Mouse (Mus musculus) limb, embryonic 11.5 days (tissue): Measurements from ENCODE around the gene Eif3m. TPM values are rescaled to one million over a fixed set of nuclear protein-coding genes. Genes with fewer than 3 reads are reported as not detected.
"Not testable (repeated sequence)": the region's sequence is repeated elsewhere in the genome, so short reads cannot be mapped to it uniquely, and the experiment has no call there.

Experiments used
- ATAC-seq: fragments of 200-750 bp; cut with Nextera tagmentation; 2 replicates; pipeline ENCODE4 v1.8.0; 2017; ENCODE audit warnings: low read depth; ENCODE audit not compliant: insufficient number of reproducible peaks, low FRiP score, low TSS enrichment
- DNase-seq: peaks from one replicate; pipeline ENCODE4 v3.0.0-alpha.2; 2015; ENCODE audit warnings: low spot score
- H3K27ac ChIP-seq: fragments of 300-500 bp; sonication (generic); replicated peaks from 2 replicates; pipeline ENCODE4 v1.5.1; 2014; ENCODE audit warnings: low read depth, mild to moderate bottlenecking, low read length
- H3K27me3 ChIP-seq: fragments of 300-500 bp; sonication (generic); 2 replicates; pipeline ENCODE4 v1.6.1; 2014; ENCODE audit warnings: mild to moderate bottlenecking, low read length, mixed read lengths; ENCODE audit not compliant: control insufficient read depth, insufficient read depth
- H3K36me3 ChIP-seq: fragments of 300-500 bp; sonication (generic); 2 replicates; pipeline ENCODE4 v1.6.1; 2014; ENCODE audit warnings: mild to moderate bottlenecking, low read length, moderate library complexity, mixed read lengths; ENCODE audit not compliant: control insufficient read depth, insufficient read depth
- H3K4me1 ChIP-seq: fragments of 300-500 bp; sonication (generic); 2 replicates; pipeline ENCODE4 v1.6.1; 2014; ENCODE audit warnings: low read length, mixed read lengths; ENCODE audit not compliant: control insufficient read depth, insufficient read depth
- H3K4me2 ChIP-seq: fragments of 300-500 bp; sonication (generic); 2 replicates; pipeline ENCODE4 v1.6.1; 2014; ENCODE audit warnings: low read depth, mild to moderate bottlenecking, moderate library complexity; ENCODE audit not compliant: severe bottlenecking
- H3K4me3 ChIP-seq: fragments of 300-500 bp; sonication (generic); 2 replicates; pipeline ENCODE4 v1.5.1; 2014; ENCODE audit warnings: low read depth, low read length
- H3K9ac ChIP-seq: fragments of 300-500 bp; sonication (generic); 2 replicates; pipeline ENCODE4 v1.6.1; 2014; ENCODE audit warnings: mild to moderate bottlenecking, low read length
- H3K9me3 ChIP-seq: fragments of 300-500 bp; sonication (generic); 2 replicates; pipeline ENCODE4 v1.6.1; 2016; ENCODE audit warnings: low read length; ENCODE audit not compliant: control insufficient read depth
- WGBS: fragments of 180-500 bp; shearing (Covaris S2); extraction: QIAGEN DNeasy Blood & Tissue Kit; methylation state at CpG from one replicate; pipeline ENCODE4 v1.1.7; 2014; 5-methylcytosine and 5-hydroxymethylcytosine counted together
- polyA plus RNA-seq: library from polyadenylated mRNA; unstranded; fragments of >200 nt; fragmentation: Nextera tagmentation; extraction: Ambion mirVana; gene quantifications from 2 replicates; pipeline ENCODE4 v1.2.1, GENCODE M21; 2014

Gene Eif3m
- polyA plus RNA-seq, 1 experiment from 2014 or later: 332 TPM

- no peak overlapping the region for H3K4me2 ChIP-seq
- H3K4me1 ChIP-seq: no peaks in the 10 kb centered on the region
- H3K9ac ChIP-seq: no peak overlapping the region
- ATAC-seq (no peak), DNase-seq (no peak)
- H3K27ac ChIP-seq: no peak overlapping the region
- no peaks in the 10 kb centered on the region for H3K27me3 ChIP-seq
- H3K9me3 ChIP-seq: no peaks in the 10 kb centered on the region
- WGBS: 75% methylated on average over 7 of the region's 7 CpGs
- no peak overlapping the region for H3K4me3 ChIP-seq
- no peaks in the 10 kb centered on the region for H3K36me3 ChIP-seq
Measured at GRCm38 (mm10) chr2:105037956-105038569, 21.2 kb upstream of the Eif3m start.

GRCm38 (mm10) chr2:105036401-105037070 lies 19.7 kb upstream of the Eif3m start:
- no peak for DNase-seq

GRCm38 (mm10) chr2:105035985-105036384 lies 19.1 kb upstream of the Eif3m start:
- H3K4me1 ChIP-seq: no peaks in the 10 kb centered on the region
- ATAC-seq (no peak), DNase-seq (no peak)
- H3K36me3 ChIP-seq: no peaks in the 10 kb centered on the region
- H3K9ac ChIP-seq: no peak overlapping the region
- 71% methylated on average over 11 of the region's 11 CpGs for WGBS
- no peak overlapping the region for H3K27ac ChIP-seq
- H3K9me3 ChIP-seq: no peaks in the 10 kb centered on the region
- H3K4me3 ChIP-seq: no peak overlapping the region
- no peaks in the 10 kb centered on the region for H3K27me3 ChIP-seq
- no peak overlapping the region for H3K4me2 ChIP-seq

More at GRCm38 (mm10) chr2:105036401-105037070, 19.7 kb upstream of the Eif3m start:
- no peak for ATAC-seq
- no peak overlapping the region for H3K9ac ChIP-seq
- no peak overlapping the region for H3K4me2 ChIP-seq
- H3K27me3 ChIP-seq: no peaks in the 10 kb centered on the region
- H3K4me3 ChIP-seq: no peak overlapping the region
- no peak overlapping the region for H3K27ac ChIP-seq
- H3K9me3 ChIP-seq: no peaks in the 10 kb centered on the region
- WGBS: 50% methylated on average over 11 of the region's 11 CpGs
- no peaks in the 10 kb centered on the region for H3K4me1 ChIP-seq
- no peaks in the 10 kb centered on the region for H3K36me3 ChIP-seq

- no peaks in the 10 kb centered on the region for H3K9me3 ChIP-seq
Measured at GRCm38 (mm10) chr2:105034084-105034483, 17.2 kb upstream of the Eif3m start.

GRCm38 (mm10) chr2:105030505-105030904 lies 13.6 kb upstream of the Eif3m start:
- Histone ChIP-seq H3K9me3 (no peaks in the 10 kb centered on the region), H3K4me3 (no peak overlapping the region), H3K27ac (no peak overlapping the region), H3K4me2 (no peak overlapping the region), H3K27me3 (no peaks in the 10 kb centered on the region), H3K36me3 (no peaks in the 10 kb centered on the region), H3K9ac (no peak overlapping the region), H3K4me1 (no peaks in the 10 kb centered on the region)
- 91% methylated on average over 5 of the region's 5 CpGs for WGBS
- ATAC-seq: no peak
- DNase-seq: no peak

More at GRCm38 (mm10) chr2:105034084-105034483, 17.2 kb upstream of the Eif3m start:
- Histone ChIP-seq H3K27ac (no peak overlapping the region), H3K27me3 (no peaks in the 10 kb centered on the region), H3K4me2 (no peak overlapping the region), H3K9ac (no peak overlapping the region), H3K36me3 (no peaks in the 10 kb centered on the region), H3K4me1 (no peaks in the 10 kb centered on the region), H3K4me3 (no peak overlapping the region)
- WGBS: 85% methylated on average over 3 of the region's 3 CpGs
- ATAC-seq (no peak), DNase-seq (no peak)

- H3K36me3 ChIP-seq: no peaks in the 10 kb centered on the region
- H3K4me3 ChIP-seq: no peak overlapping the region
- no peak overlapping the region for H3K4me2 ChIP-seq
- H3K27ac ChIP-seq: no peak overlapping the region
- no peak for DNase-seq
- no peak overlapping the region for H3K9ac ChIP-seq
- H3K4me1 ChIP-seq: no peaks in the 10 kb centered on the region
- no peak for ATAC-seq
- no peaks in the 10 kb centered on the region for H3K27me3 ChIP-seq
- WGBS: 83% methylated on average over 5 of the region's 5 CpGs
- H3K9me3 ChIP-seq: no peaks in the 10 kb centered on the region
Measured at GRCm38 (mm10) chr2:105028806-105029205, 11.9 kb upstream of the Eif3m start.

- Histone ChIP-seq H3K4me2 (no peak overlapping the region), H3K9ac (no peak overlapping the region), H3K27me3 (no peaks in the 10 kb centered on the region), H3K4me3 (no peak overlapping the region), H3K9me3 (no peaks in the 10 kb centered on the region), H3K4me1 (no peaks in the 10 kb centered on the region), H3K36me3 (no peaks in the 10 kb centered on the region), H3K27ac (no peak overlapping the region)
- ATAC-seq: no peak
- no peak for DNase-seq
- WGBS: 78% methylated on average over 22 of the region's 22 CpGs
Measured at GRCm38 (mm10) chr2:105026950-105027695, 10.2 kb upstream of the Eif3m start.

GRCm38 (mm10) chr2:105025610-105026009 lies 8.7 kb upstream of the Eif3m start:
- ATAC-seq, H3K36me3 ChIP-seq, H3K27ac ChIP-seq, H3K4me1 ChIP-seq, H3K9me3 ChIP-seq, H3K4me2 ChIP-seq, H3K4me3 ChIP-seq, DNase-seq, H3K27me3 ChIP-seq, H3K9ac ChIP-seq: not testable (repeated sequence)
- WGBS: 84% methylated on average over 9 of the region's 12 CpGs
